Mouse (Mus musculus): ENCODE measurements at regions not wholly inside any gene's neighbourhood (a gene's known extent, or its start where the extent isn't known, plus 50 kb on each side); places are given as distances from the start of the nearest gene placed in this dataset.
"Not testable (repeated sequence)": the region's sequence is repeated elsewhere in the genome, so short reads cannot be mapped to it uniquely, and the experiment has no call there.

DNA sequence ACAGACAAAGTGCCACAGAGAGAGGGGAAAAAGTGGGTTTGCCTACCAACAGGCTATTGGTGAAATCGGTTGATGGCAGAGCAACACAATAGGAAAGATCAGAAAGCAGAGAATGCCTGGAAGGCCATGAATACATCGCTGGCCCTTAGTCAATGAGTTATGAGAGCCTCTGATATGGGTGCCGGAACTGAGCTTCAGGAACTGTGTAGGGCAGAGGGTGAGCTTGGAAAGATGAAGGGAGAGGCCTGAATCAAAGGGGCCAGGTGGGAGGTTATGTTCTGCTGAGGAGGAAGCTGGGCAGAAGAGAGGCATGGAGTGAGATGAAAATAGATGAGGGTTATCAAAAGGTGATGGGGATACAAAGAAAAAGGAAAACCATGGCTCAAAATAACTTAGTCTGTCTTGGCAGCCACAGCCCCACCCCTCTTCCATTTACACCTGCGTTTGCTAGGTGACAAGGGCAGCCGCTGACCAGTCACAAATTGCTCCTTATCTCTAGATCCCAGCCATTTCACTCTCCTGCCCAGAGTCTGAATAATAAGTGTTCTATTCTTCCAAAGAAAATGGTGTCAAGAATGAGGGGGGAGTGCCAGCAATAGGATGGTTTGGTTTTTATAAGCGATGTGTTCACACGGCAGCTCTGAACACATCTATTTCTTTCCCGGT, 77.7 kb upstream of the Rad23b start:
- Histone ChIP-seq H3K27me3 (ENCODE audit: insufficient read depth, low read length) (no peaks in the 10 kb centered on the region), H3K4me1 (ENCODE audit: insufficient read depth, low read length) (no peaks in the 10 kb centered on the region), H3K4me2 (ENCODE audit: low read depth, low read length) (no peak overlapping the region), H3K9me3 (ENCODE audit: low read length) (no peaks in the 10 kb centered on the region), H3K27ac (no peak overlapping the region), H3K36me3 (ENCODE audit: insufficient read depth, low read length) (no peaks in the 10 kb centered on the region), H3K9ac (replicated peaks; ENCODE audit: low read length) (no peak overlapping the region), H3K4me3 (ENCODE audit: low read length) (no peak overlapping the region)
- WGBS: 81% methylated on average over 8 of the region's 8 CpGs
- ATAC-seq: no peak
- no peak for TF ChIP-seq CTCF (IDR thresholded peaks at IDR 0.05; ENCODE audit: low read depth)
- DNase-seq (ENCODE audit: low spot score): no peak

DNA sequence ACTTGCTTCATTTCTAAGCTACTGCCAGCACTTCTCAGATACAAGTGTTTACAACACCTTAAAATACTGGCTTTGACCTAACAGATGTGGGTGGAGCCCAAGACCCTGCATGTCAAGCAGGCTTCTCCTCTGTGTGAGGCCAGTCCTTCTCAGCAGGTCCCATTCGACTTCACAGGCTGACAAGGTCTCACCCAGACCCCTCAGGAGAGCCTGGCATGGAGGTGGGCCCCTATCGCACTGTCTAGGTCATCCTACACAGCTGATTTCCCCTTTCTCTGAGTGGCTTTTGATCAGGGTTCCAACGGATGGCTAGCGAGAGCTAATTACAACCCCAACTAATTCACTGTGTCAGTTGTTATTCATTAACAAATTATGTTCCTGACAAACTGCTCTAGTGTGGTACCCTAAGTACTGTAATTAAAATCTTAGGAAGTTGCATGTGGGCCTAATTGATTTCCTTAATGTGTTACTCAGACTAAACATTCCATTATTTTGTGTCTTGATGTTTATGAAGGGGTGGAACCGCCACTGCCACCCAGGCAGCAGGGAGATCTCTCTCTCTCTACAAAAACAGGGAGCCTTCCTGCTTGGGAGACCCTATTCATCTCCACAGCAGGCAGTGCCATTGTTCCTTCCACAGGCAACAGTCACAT, 73.4 kb upstream of the Rad23b start:
- Histone ChIP-seq H3K4me2 (ENCODE audit: low read depth, low read length) (no peak overlapping the region), H3K27me3 (ENCODE audit: insufficient read depth, low read length) (no peaks in the 10 kb centered on the region), H3K27ac (no peak overlapping the region), H3K36me3 (ENCODE audit: insufficient read depth, low read length) (no peaks in the 10 kb centered on the region), H3K9me3 (ENCODE audit: low read length) (no peaks in the 10 kb centered on the region), H3K4me3 (ENCODE audit: low read length) (no peak overlapping the region), H3K9ac (replicated peaks; ENCODE audit: low read length) (no peak overlapping the region), H3K4me1 (ENCODE audit: insufficient read depth, low read length) (no peaks in the 10 kb centered on the region)
- TF ChIP-seq CTCF (IDR thresholded peaks at IDR 0.05; ENCODE audit: low read depth): no peak
- DNase-seq (ENCODE audit: low spot score): no peak
- 16% methylated on average over 5 of the region's 5 CpGs for WGBS
- ATAC-seq: no peak

DNA sequence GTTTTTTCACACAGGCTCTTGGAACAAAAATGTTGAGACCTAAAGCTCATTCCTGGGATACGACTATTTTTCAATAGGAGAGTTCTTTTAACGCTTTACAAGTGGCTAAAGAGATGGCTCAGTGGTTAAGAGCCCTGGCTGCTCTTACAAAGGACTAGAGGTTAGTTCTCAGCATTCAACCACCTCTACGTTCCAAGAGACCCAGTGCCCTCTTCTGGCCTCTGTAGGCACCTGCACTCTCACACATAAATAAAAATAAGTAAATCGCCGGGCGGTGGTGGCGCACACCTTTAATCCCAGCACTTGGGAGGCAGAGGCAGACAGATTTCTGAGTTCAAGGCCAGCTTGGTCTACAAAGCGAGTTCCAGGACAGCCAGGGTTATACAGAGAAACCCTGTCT, 70.5 kb upstream of the Rad23b start:
- not testable (repeated sequence) for H3K9ac ChIP-seq (replicated peaks; ENCODE audit: low read length); H3K27me3 ChIP-seq (ENCODE audit: insufficient read depth, low read length); H3K9me3 ChIP-seq (ENCODE audit: low read length); H3K4me3 ChIP-seq (ENCODE audit: low read length); H3K27ac ChIP-seq; H3K4me2 ChIP-seq (ENCODE audit: low read depth, low read length); H3K36me3 ChIP-seq (ENCODE audit: insufficient read depth, low read length); H3K4me1 ChIP-seq (ENCODE audit: insufficient read depth, low read length); DNase-seq (ENCODE audit: low spot score); ATAC-seq
- WGBS: 91% methylated on average over 8 of the region's 8 CpGs

DNA sequence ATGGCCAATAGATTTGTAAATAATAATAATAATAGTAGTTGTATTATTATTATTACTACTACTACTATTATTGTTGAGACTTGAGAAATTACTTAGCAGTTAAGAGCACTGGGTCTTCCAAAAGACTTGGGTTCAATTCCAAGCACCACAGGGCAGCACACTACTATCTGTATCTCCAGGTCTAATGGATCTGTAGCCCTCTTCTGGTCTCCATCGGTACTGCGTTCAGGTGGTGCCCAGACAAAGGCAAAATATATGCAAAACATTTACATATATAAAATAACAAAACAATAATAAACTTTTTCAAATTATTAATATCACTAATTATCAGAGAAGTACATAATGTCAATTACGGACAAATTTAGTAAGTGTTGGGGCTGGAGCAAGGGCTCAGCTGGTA, 69.1 kb upstream of the Rad23b start:
- no peak overlapping the region for H3K9ac ChIP-seq (replicated peaks; ENCODE audit: low read length)
- WGBS: 90% methylated on average over 3 of the region's 3 CpGs

DNA sequence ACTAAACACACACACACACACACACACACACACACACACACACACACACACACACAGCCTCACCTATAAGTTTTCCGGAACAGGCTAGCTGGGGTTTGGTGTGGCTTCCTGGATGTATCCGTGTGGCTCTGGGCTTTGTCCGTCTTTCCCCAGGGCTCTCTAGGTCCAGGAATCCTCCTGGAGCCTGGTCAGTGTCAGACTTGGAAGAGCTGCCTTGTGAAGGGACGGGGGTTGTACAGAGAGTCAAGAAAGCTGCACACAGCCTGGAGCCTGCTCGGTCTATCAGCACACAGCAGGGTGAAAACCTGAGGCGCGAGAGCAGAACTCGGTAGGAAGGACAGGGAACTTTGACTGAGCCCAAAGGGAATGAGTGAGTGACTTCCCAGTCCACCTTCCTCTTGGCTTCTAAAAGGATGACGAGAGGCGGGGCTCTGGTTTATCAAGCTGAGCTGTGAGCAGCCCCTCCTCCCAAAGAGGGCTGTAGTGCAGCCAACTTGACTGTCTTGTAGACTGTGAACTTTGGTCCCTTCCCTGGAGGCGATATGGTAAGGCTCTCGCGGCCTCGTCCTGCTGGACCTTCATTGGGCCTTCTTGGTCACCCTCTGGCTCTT, 68.3 kb upstream of the Rad23b start:
- no peak for ATAC-seq
- Histone ChIP-seq H3K4me3 (ENCODE audit: low read length) (no peak overlapping the region), H3K9ac (replicated peaks; ENCODE audit: low read length) (no peak overlapping the region), H3K4me1 (ENCODE audit: insufficient read depth, low read length) (no peaks in the 10 kb centered on the region), H3K9me3 (ENCODE audit: low read length) (no peaks in the 10 kb centered on the region), H3K27ac (no peak overlapping the region), H3K4me2 (ENCODE audit: low read depth, low read length) (no peak overlapping the region), H3K36me3 (ENCODE audit: insufficient read depth, low read length) (no peaks in the 10 kb centered on the region), H3K27me3 (ENCODE audit: insufficient read depth, low read length) (no peaks in the 10 kb centered on the region)
- no peak for TF ChIP-seq CTCF (IDR thresholded peaks at IDR 0.05; ENCODE audit: low read depth)
- DNase-seq (ENCODE audit: low spot score): no peak
- WGBS: 72% methylated on average over 14 of the region's 14 CpGs

More for the DNA sequence above, 69.1 kb upstream of the Rad23b start:
- no peak overlapping the region for H3K27ac ChIP-seq
- DNase-seq (ENCODE audit: low spot score) (no peak), ATAC-seq (no peak)
- H3K27me3 ChIP-seq (ENCODE audit: insufficient read depth, low read length): no peaks in the 10 kb centered on the region
- peak; percentile 18; the same call in 1 of the 2 replicates for TF ChIP-seq CTCF (IDR thresholded peaks at IDR 0.05; ENCODE audit: low read depth)
- H3K4me2 ChIP-seq (ENCODE audit: low read depth, low read length): no peak overlapping the region
- H3K9me3 ChIP-seq (ENCODE audit: low read length): no peaks in the 10 kb centered on the region
- no peaks in the 10 kb centered on the region for H3K36me3 ChIP-seq (ENCODE audit: insufficient read depth, low read length)
- no peak overlapping the region for H3K4me3 ChIP-seq (ENCODE audit: low read length)
- no peaks in the 10 kb centered on the region for H3K4me1 ChIP-seq (ENCODE audit: insufficient read depth, low read length)

DNA sequence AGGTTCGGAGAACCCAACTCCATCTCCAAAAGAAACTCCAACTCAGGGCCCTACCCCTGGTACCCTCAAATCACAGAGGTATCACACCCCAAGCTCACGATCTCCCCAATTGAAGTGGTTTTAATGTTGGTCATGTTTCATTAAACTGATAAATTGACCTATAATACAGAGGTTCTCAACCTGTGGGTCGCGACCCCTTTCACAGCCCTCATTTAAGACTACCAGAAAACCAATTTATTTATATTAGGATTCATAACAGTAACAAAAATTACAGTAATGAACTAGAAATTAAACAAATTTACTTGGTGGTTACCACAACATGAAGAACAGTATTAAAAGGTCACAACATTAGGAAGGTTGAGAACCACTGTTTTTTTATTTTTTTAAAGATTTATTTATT, 67.4 kb upstream of the Rad23b start:
- H3K9ac ChIP-seq (replicated peaks; ENCODE audit: low read length): no peak overlapping the region
- TF ChIP-seq CTCF (IDR thresholded peaks at IDR 0.05; ENCODE audit: low read depth): no peak
- no peaks in the 10 kb centered on the region for H3K36me3 ChIP-seq (ENCODE audit: insufficient read depth, low read length)
- H3K4me1 ChIP-seq (ENCODE audit: insufficient read depth, low read length): no peaks in the 10 kb centered on the region
- DNase-seq (ENCODE audit: low spot score) (no peak), ATAC-seq (no peak)
- no peak overlapping the region for H3K27ac ChIP-seq
- WGBS: 93% methylated on average over 4 of the region's 4 CpGs
- H3K4me2 ChIP-seq (ENCODE audit: low read depth, low read length): no peak overlapping the region
- peaks cover 6% of the 10 kb centered on the region; the same call in 1 of the 2 replicates for H3K27me3 ChIP-seq (ENCODE audit: insufficient read depth, low read length)
- H3K4me3 ChIP-seq (ENCODE audit: low read length): no peak overlapping the region
- no peaks in the 10 kb centered on the region for H3K9me3 ChIP-seq (ENCODE audit: low read length)

DNA sequence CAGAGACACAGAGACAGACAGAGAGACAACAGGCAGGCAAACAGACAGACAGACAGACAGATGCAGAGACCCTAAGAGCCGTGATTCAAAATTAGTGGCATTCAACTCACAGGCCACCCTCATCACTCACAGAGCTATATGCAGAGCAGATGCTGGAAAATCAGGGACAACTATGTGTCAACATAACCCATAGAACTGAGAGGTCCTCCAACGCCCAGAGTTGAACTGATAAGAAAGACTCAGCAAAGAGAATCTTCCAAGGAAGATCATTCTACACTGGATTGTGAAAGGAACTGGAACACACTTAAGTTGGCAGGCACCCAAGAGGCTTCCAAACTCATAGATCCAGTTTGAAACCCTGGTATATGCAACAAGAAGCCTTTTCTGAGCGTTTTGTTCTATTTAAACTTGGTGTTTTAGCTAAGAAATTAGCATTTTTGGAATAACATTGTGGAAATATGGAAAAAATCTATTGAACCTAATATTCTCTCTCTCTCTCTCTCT, 65.1 kb upstream of the Rad23b start:
- Histone ChIP-seq H3K36me3 (ENCODE audit: insufficient read depth, low read length) (no peaks in the 10 kb centered on the region), H3K4me2 (ENCODE audit: low read depth, low read length) (no peak overlapping the region), H3K4me1 (ENCODE audit: insufficient read depth, low read length) (no peaks in the 10 kb centered on the region), H3K9ac (replicated peaks; ENCODE audit: low read length) (no peak overlapping the region), H3K9me3 (ENCODE audit: low read length) (no peaks in the 10 kb centered on the region), H3K27ac (no peak overlapping the region), H3K4me3 (ENCODE audit: low read length) (no peak overlapping the region), H3K27me3 (ENCODE audit: insufficient read depth, low read length) (peaks cover 6% of the 10 kb centered on the region; the same call in 1 of the 2 replicates)
- DNase-seq (ENCODE audit: low spot score) (no peak), ATAC-seq (no peak)
- WGBS: 72% methylated on average over 3 of the region's 3 CpGs
- no peak for TF ChIP-seq CTCF (IDR thresholded peaks at IDR 0.05; ENCODE audit: low read depth)

All from hindbrain, postnatal 0 days (tissue).